Mouse (Mus musculus) brain, adult 2 months (tissue): ENCODE data around the gene Prr7.

ENCODE experiments used
- DNase-seq: peaks from one replicate; pipeline ENCODE4 v3.0.0; 2011; ENCODE audit warnings: low read depth, low spot score

Gene Prr7

GRCm38 (mm10) chr13:55448131-55448530 lies 15.9 kb upstream of the Prr7 start:
- no peak for DNase-seq

- no peak for DNase-seq
These were observed 14.9 kb upstream of the Prr7 start for GRCm38 (mm10) chr13:55449205-55449604.

- DNase-seq = no peak
These were observed 14.2 kb upstream of the Prr7 start for GRCm38 (mm10) chr13:55449679-55450441.

GRCm38 (mm10) chr13:55450511-55450980 lies 13.5 kb upstream of the Prr7 start:
- DNase-seq = peak; percentile 74

- no peak for DNase-seq
These were observed 12.8 kb upstream of the Prr7 start for GRCm38 (mm10) chr13:55451296-55451695.

GRCm38 (mm10) chr13:55451785-55452549 lies 12.1 kb upstream of the Prr7 start:
- DNase-seq = no peak

GRCm38 (mm10) chr13:55462965-55463364 lies 1.1 kb upstream of the Prr7 start:
- DNase-seq = no peak

GRCm38 (mm10) chr13:55463399-55464026 lies 554 bp upstream of the Prr7 start:
- DNase-seq = no peak

- peak; percentile 87 for DNase-seq
These were observed 1.1 kb downstream of the Prr7 start for GRCm38 (mm10) chr13:55465184-55465583.

- peak; percentile 65 for DNase-seq
These were observed 1.9 kb downstream of the Prr7 start for GRCm38 (mm10) chr13:55465830-55466440.

- no peak for DNase-seq
These were observed 4.9 kb downstream of the Prr7 start for GRCm38 (mm10) chr13:55468851-55469560.

- DNase-seq = peak; percentile 95
These were observed 6.3 kb downstream of the Prr7 start for GRCm38 (mm10) chr13:55470372-55470771.

GRCm38 (mm10) chr13:55471156-55471818 lies 7.2 kb downstream of the Prr7 start:
- DNase-seq = peak; percentile 77

GRCm38 (mm10) chr13:55471819-55472131 lies 7.7 kb downstream of the Prr7 start:
- no peak for DNase-seq

GRCm38 (mm10) chr13:55472132-55473022 lies 8.3 kb downstream of the Prr7 start:
- DNase-seq = peak; percentile 83

GRCm38 (mm10) chr13:55473076-55473831 lies 9.2 kb downstream of the Prr7 start:
- peak; percentile 54 for DNase-seq

- DNase-seq = no peak
These were observed 9.9 kb downstream of the Prr7 start for GRCm38 (mm10) chr13:55473961-55474360.

GRCm38 (mm10) chr13:55474621-55475069 lies 10.6 kb downstream of the Prr7 start:
- DNase-seq = peak; percentile 91

GRCm38 (mm10) chr13:55475750-55476149 lies 11.7 kb downstream of the Prr7 start:
- no peak for DNase-seq
